Mouse (Mus musculus): ENCODE results near the gene 1600014C10Rik. TPM values are rescaled to one million over a fixed set of nuclear protein-coding genes. Genes with fewer than 3 reads are reported as not detected.

1600014C10Rik gene
- polyA plus RNA-seq, 1 experiment from 2014 or later: 33.7 TPM

GRCm38 (mm10) chr7:38218631-38219367, 35.8 kb downstream of the 1600014C10Rik start:
- Histone ChIP-seq H3K36me3 (ENCODE audit: control insufficient read depth, insufficient read depth, low read length) (no peaks in the 10 kb centered on the region), H3K9me3 (ENCODE audit: control insufficient read depth, low read length) (no peaks in the 10 kb centered on the region), H3K9ac (ENCODE audit: low read depth, low read length) (no peak overlapping the region), H3K4me1 (ENCODE audit: control insufficient read depth, insufficient read depth, low read depth, low read length) (peaks cover 2% of the 10 kb centered on the region; the same call in 1 of the 2 replicates), H3K27me3 (replicated peaks; ENCODE audit: control insufficient read depth, insufficient read depth, low read length) (no peaks in the 10 kb centered on the region), H3K4me2 (ENCODE audit: low read length) (no peak overlapping the region), H3K4me3 (ENCODE audit: low read length) (no peak overlapping the region), H3K27ac (ENCODE audit: low read depth, low read length) (no peak overlapping the region)
- WGBS: 71% methylated on average over 8 of the region's 8 CpGs
- ATAC-seq: no peak

- Histone ChIP-seq H3K27me3 (replicated peaks; ENCODE audit: control insufficient read depth, insufficient read depth, low read length) (no peaks in the 10 kb centered on the region), H3K9ac (ENCODE audit: low read depth, low read length) (no peak overlapping the region), H3K4me3 (ENCODE audit: low read length) (no peak overlapping the region), H3K4me2 (ENCODE audit: low read length) (no peak overlapping the region), H3K36me3 (ENCODE audit: control insufficient read depth, insufficient read depth, low read length) (no peaks in the 10 kb centered on the region), H3K4me1 (ENCODE audit: control insufficient read depth, insufficient read depth, low read depth, low read length) (peaks cover 2% of the 10 kb centered on the region; the same call in 1 of the 2 replicates), H3K27ac (ENCODE audit: low read depth, low read length) (no peak overlapping the region), H3K9me3 (ENCODE audit: control insufficient read depth, low read length) (no peaks in the 10 kb centered on the region)
- WGBS: 90% methylated on average over 4 of the region's 4 CpGs
- ATAC-seq: no peak
Observed at GRCm38 (mm10) chr7:38219526-38219925, 36.5 kb downstream of the 1600014C10Rik start.

- H3K27me3 ChIP-seq (replicated peaks; ENCODE audit: control insufficient read depth, insufficient read depth, low read length): no peaks in the 10 kb centered on the region
- no peak for ATAC-seq
- 99% methylated on average over 7 of the region's 7 CpGs for WGBS
- H3K4me3 ChIP-seq (ENCODE audit: low read length): no peak overlapping the region
- peaks cover 2% of the 10 kb centered on the region; the same call in 1 of the 2 replicates for H3K4me1 ChIP-seq (ENCODE audit: control insufficient read depth, insufficient read depth, low read depth, low read length)
- no peaks in the 10 kb centered on the region for H3K9me3 ChIP-seq (ENCODE audit: control insufficient read depth, low read length)
- H3K36me3 ChIP-seq (ENCODE audit: control insufficient read depth, insufficient read depth, low read length): no peaks in the 10 kb centered on the region
- H3K27ac ChIP-seq (ENCODE audit: low read depth, low read length): no peak overlapping the region
- no peak overlapping the region for H3K9ac ChIP-seq (ENCODE audit: low read depth, low read length)
- H3K4me2 ChIP-seq (ENCODE audit: low read length): no peak overlapping the region
Observed at GRCm38 (mm10) chr7:38220866-38221265, 37.8 kb downstream of the 1600014C10Rik start.

DNA sequence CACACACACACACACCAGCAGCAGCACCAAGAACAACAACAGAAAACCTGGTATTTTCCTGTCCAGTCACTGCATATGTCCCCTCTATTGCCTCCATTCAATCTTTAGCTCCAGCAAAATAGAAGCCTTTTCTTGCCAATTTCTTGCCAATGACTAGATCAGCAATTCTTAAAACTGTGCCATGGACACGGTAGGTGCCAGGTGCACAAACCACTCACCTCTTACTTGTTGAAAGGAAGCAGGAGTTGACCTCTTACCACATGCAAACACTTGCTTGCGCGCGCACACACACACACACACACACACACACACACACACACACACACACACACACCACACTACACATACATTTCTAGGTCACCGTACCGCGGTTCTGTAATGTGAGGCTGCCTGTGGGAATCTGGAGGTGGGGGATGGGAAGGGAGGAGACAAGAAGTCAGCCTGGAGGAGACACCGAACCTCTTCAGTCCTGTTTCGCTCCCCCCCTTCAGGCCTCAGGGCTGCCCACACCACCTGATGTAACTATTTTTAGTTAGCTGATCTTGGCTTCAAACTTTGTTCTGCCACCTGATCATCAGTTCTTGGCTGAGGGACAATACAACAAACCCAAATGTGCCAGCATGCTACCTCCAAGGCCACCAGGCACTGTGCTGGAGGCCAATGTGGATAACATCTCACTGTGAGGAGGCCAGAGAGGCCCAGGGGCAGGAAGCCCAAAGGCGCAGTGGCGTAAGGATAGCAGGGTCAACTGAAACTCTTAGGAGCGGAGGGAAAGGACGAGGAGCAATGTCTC, 41.8 kb downstream of the 1600014C10Rik start:
- Histone ChIP-seq H3K9ac (ENCODE audit: low read depth, low read length) (no peak overlapping the region), H3K9me3 (ENCODE audit: control insufficient read depth, low read length) (no peaks in the 10 kb centered on the region), H3K4me1 (ENCODE audit: control insufficient read depth, insufficient read depth, low read depth, low read length) (peaks cover 7% of the 10 kb centered on the region), H3K4me2 (ENCODE audit: low read length) (no peak overlapping the region), H3K36me3 (ENCODE audit: control insufficient read depth, insufficient read depth, low read length) (no peaks in the 10 kb centered on the region), H3K27me3 (replicated peaks; ENCODE audit: control insufficient read depth, insufficient read depth, low read length) (peaks cover 7% of the 10 kb centered on the region), H3K27ac (ENCODE audit: low read depth, low read length) (no peak overlapping the region), H3K4me3 (ENCODE audit: low read length) (no peak overlapping the region)
- no peak for ATAC-seq
- 90% methylated on average over 13 of the region's 13 CpGs for WGBS

DNA sequence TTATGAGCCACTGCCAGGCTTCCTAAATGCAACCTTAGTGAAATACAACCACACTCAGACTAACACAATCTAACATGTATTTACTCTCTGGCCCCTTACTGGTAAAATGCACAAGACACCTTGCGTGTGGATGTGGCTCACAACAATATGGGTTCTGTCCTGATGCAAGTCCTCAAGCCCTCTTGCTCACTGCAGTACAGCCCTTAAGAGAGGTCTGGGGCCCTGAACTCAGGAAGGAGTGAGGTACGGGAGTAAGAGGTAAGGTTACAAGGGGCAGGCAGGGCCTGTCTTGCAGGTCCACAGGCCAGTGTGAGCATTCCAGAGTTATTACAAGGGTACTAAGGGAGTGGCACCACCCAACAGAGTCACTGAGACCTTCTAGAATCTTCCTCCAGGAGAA, 43.2 kb downstream of the 1600014C10Rik start:
- no peak overlapping the region for H3K9ac ChIP-seq (ENCODE audit: low read depth, low read length)
- H3K36me3 ChIP-seq (ENCODE audit: control insufficient read depth, insufficient read depth, low read length): no peaks in the 10 kb centered on the region
- H3K27me3 ChIP-seq (replicated peaks; ENCODE audit: control insufficient read depth, insufficient read depth, low read length): peaks cover 7% of the 10 kb centered on the region
- no peaks in the 10 kb centered on the region for H3K9me3 ChIP-seq (ENCODE audit: control insufficient read depth, low read length)
- no peak overlapping the region for H3K4me3 ChIP-seq (ENCODE audit: low read length)
- no peak overlapping the region for H3K27ac ChIP-seq (ENCODE audit: low read depth, low read length)
- ATAC-seq: no peak
- peaks cover 7% of the 10 kb centered on the region for H3K4me1 ChIP-seq (ENCODE audit: control insufficient read depth, insufficient read depth, low read depth, low read length)
- no peak overlapping the region for H3K4me2 ChIP-seq (ENCODE audit: low read length)
- WGBS: 88% methylated on average over 2 of the region's 2 CpGs

GRCm38 (mm10) chr7:38227181-38227899, 44.3 kb downstream of the 1600014C10Rik start:
- WGBS: under 1% methylated on average over 25 of the region's 25 CpGs
- H3K9me3 ChIP-seq (ENCODE audit: control insufficient read depth, low read length): no peaks in the 10 kb centered on the region
- H3K4me1 ChIP-seq (ENCODE audit: control insufficient read depth, insufficient read depth, low read depth, low read length): peaks cover 7% of the 10 kb centered on the region
- peak overlapping the region; percentile 92 for H3K4me2 ChIP-seq (ENCODE audit: low read length)
- H3K27me3 ChIP-seq (replicated peaks; ENCODE audit: control insufficient read depth, insufficient read depth, low read length): peaks cover 7% of the 10 kb centered on the region
- no peaks in the 10 kb centered on the region for H3K36me3 ChIP-seq (ENCODE audit: control insufficient read depth, insufficient read depth, low read length)
- H3K9ac ChIP-seq (ENCODE audit: low read depth, low read length): peak overlapping the region; percentile 60
- H3K4me3 ChIP-seq (ENCODE audit: low read length): peak overlapping the region; percentile 51
- peak; percentile 69 for ATAC-seq
- no peak overlapping the region for H3K27ac ChIP-seq (ENCODE audit: low read depth, low read length)

DNA sequence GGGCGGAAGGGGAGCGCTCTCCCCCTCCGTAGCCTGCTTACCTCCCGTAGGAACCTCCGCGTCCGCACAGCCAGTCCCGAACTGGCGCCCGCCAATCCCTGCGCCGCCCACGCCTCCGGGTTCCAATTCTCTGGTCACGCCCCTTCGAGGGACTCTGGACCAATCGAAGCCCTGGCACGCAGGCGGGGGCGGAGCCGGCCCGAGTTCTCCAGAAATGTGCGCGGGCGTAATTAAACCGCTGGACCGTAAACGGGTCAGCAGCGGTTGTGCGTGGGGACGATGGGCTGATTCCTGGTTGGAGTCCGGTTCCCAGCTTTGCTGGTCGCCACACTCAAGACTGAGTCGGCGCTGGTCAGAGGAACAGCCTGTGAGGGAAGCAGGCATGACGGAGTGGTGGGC, 44.9 kb downstream of the 1600014C10Rik start, which contains the start of gene Plekhf1:
Gene Plekhf1, minus strand, starts transcription at position 117 of the 399 bp plus-strand sequence.
- Histone ChIP-seq H3K4me3 (ENCODE audit: low read length) (peak within 1 kb of the TSS; percentile 51), H3K9me3 (ENCODE audit: control insufficient read depth, low read length) (no peaks in the 10 kb centered on the region), H3K4me2 (ENCODE audit: low read length) (peak within 1 kb of the TSS; percentile 92), H3K4me1 (ENCODE audit: control insufficient read depth, insufficient read depth, low read depth, low read length) (peaks cover 7% of the 10 kb centered on the region), H3K27ac (ENCODE audit: low read depth, low read length) (no peak within 1 kb of the TSS), H3K27me3 (replicated peaks; ENCODE audit: control insufficient read depth, insufficient read depth, low read length) (peaks cover 7% of the 10 kb centered on the region), H3K36me3 (ENCODE audit: control insufficient read depth, insufficient read depth, low read length) (no peaks in the 10 kb centered on the region), H3K9ac (ENCODE audit: low read depth, low read length) (peak within 1 kb of the TSS; percentile 60)
- under 1% methylated on average over 36 of the region's 36 CpGs for WGBS
- peak; percentile 94 for ATAC-seq

DNA sequence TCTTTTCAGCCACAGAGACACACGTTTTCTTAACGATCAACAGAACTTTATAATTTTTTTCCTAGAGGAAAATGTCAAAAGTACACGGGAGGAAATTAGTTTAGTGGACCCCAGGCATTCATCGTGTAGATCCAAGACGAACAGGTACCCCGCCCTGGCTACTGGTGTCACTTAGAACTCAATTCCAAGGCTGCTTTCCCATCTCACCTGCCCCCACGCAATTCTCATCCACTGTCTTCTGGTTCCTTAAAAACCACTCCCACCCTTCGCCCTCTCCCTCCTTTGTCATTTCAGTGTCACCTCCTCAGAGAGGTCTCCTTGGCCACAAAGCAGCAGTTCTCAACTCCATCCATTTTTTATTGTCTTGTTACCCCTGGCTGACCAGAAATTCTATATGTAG, 45.3 kb downstream of the 1600014C10Rik start:
- Histone ChIP-seq H3K27ac (ENCODE audit: low read depth, low read length) (no peak overlapping the region), H3K36me3 (ENCODE audit: control insufficient read depth, insufficient read depth, low read length) (no peaks in the 10 kb centered on the region), H3K9me3 (ENCODE audit: control insufficient read depth, low read length) (no peaks in the 10 kb centered on the region), H3K9ac (ENCODE audit: low read depth, low read length) (no peak overlapping the region), H3K4me1 (ENCODE audit: control insufficient read depth, insufficient read depth, low read depth, low read length) (peaks cover 7% of the 10 kb centered on the region), H3K4me2 (ENCODE audit: low read length) (peak overlapping the region; percentile 92), H3K4me3 (ENCODE audit: low read length) (peak overlapping the region; percentile 51), H3K27me3 (replicated peaks; ENCODE audit: control insufficient read depth, insufficient read depth, low read length) (peaks cover 7% of the 10 kb centered on the region)
- ATAC-seq: 0 out of 2 replicates have a peak, but pooled peaks have one; percentile 8
- WGBS: 20% methylated on average over 8 of the region's 8 CpGs
